Mouse (Mus musculus): ENCODE data around the gene Map1s.

Map1s gene

GRCm38 (mm10) chr8:70941478-70941877, 35.7 kb downstream of the Map1s start:
- no peak for DNase-seq (ENCODE audit: low spot score in 2 of 2)

- no peak for DNase-seq (ENCODE audit: low spot score in 2 of 2)
Observed at GRCm38 (mm10) chr8:70943187-70943586, 37.5 kb downstream of the Map1s start.

- DNase-seq (ENCODE audit: low spot score in 2 of 2) = no peak
Observed at GRCm38 (mm10) chr8:70949847-70950246, 44.1 kb downstream of the Map1s start.

GRCm38 (mm10) chr8:70960703-70961472, 55.2 kb downstream of the Map1s start:
- DNase-seq (ENCODE audit: low spot score in 2 of 2) = no peak

- peak in 1 of 2 experiments; percentile 4 for DNase-seq (ENCODE audit: low spot score in 2 of 2)
Observed at GRCm38 (mm10) chr8:70964159-70964558, 58.4 kb downstream of the Map1s start.

- no peak for DNase-seq (ENCODE audit: low spot score in 2 of 2)
Observed at GRCm38 (mm10) chr8:70964861-70965260, 59.1 kb downstream of the Map1s start.
